Mouse (Mus musculus) layer of hippocampus, adult 8-10 months (tissue): ENCODE measurements around the gene Elovl3. TPM values are rescaled to one million over a fixed set of nuclear protein-coding genes. Genes with fewer than 3 reads are reported as not detected.
"Not testable (repeated sequence)": the region's sequence is repeated elsewhere in the genome, so short reads cannot be mapped to it uniquely, and the experiment has no call there.

ENCODE experiments used
- DNase-seq, 2 experiments: peaks; one replicate each; pipeline ENCODE4 v3.0.0; 2022; ENCODE audit warnings: low spot score in 2 of 2
- total RNA-seq, 4 experiments: library from RNA; stranded (reverse); gene quantifications; 2 replicates each; pipeline ENCODE4 v1.2.4; 2022

Elovl3 gene
- total RNA-seq, 4 experiments from 2014 or later = not detected

GRCm38 (mm10) chr19:46135789-46136638, 4.3 kb downstream of the Elovl3 start:
- DNase-seq = no peak

GRCm38 (mm10) chr19:46136639-46137580, 5.2 kb downstream of the Elovl3 start:
- peak in 1 of 2 experiments; percentile 42 for DNase-seq

GRCm38 (mm10) chr19:46140324-46140723, 8.6 kb downstream of the Elovl3 start:
- no peak for DNase-seq

GRCm38 (mm10) chr19:46141091-46141490, 9.4 kb downstream of the Elovl3 start:
- DNase-seq = no peak

- no peak for DNase-seq
Observed at GRCm38 (mm10) chr19:46147511-46148371, 16.0 kb downstream of the Elovl3 start, which contains the start of gene Pitx3. Gene Pitx3 (minus strand): TSS chr19:46148326.

GRCm38 (mm10) chr19:46148372-46148760, 16.7 kb downstream of the Elovl3 start:
- DNase-seq = no peak

DNA sequence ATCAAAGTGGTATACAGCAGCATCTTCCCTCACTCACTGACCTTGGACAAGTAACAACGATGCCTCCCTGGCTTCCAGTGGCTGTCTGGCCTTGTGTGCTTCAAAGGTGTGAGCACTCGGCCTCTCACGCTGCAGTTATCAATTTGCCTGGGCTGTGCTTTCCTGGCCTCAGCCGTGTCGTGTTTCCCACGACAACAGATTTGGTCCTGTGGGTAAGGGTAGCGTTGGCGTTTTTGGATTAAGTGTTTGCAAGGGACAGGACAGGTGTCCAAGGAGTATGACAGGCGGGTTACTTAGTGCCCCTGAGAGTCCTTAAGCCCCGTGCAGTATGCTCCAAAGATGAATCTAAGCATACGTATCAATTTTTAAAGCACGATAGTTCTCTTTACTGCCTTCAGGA, 17.4 kb downstream of the Elovl3 start:
- no peak for DNase-seq

DNA sequence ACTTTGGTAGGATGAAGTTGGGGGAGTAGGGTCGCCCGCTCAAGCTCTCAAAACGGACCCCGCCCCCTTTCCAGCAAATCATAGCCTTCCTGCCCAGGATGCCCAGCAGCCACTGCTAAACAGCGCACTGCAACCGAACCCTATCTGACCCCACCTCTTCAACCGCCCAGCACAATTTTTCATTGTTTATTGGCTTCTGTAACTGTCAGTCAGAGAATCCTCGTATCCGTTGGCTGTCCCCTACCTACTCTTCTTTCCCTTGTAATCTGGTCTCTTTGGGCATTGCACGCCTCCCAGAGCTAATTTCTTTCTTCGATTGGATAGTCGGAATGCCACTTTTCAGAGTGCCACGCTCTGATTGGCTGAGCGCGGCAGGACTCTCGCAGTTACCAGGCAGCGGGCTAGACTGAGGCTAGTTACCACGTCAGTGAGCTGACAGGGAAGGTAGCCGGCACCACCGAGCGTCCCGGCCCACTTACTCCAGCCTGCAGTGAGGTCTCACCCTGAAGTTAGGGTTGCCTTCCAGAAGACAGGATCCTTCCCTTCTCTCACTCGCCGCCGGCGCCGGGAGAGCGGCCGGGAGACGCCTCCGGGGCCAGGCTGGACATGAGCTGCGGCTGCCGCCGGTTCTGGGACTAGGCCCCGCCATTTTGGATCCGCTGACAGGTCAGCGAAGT, 20.6 kb downstream of the Elovl3 start, which contains the start of gene Gbf1:
TSS of gene Gbf1 (plus strand) at position 383 of the 677 bp plus-strand sequence.
- peak; percentile 97 to 99 for DNase-seq

GRCm38 (mm10) chr19:46165950-46166349, 34.3 kb downstream of the Elovl3 start:
- DNase-seq = no peak

GRCm38 (mm10) chr19:46167169-46167568, 35.5 kb downstream of the Elovl3 start:
- DNase-seq = not testable (repeated sequence)

GRCm38 (mm10) chr19:46169396-46169795, 37.7 kb downstream of the Elovl3 start:
- no peak for DNase-seq

- DNase-seq = no peak
Observed at GRCm38 (mm10) chr19:46169913-46170312, 38.2 kb downstream of the Elovl3 start.

DNA sequence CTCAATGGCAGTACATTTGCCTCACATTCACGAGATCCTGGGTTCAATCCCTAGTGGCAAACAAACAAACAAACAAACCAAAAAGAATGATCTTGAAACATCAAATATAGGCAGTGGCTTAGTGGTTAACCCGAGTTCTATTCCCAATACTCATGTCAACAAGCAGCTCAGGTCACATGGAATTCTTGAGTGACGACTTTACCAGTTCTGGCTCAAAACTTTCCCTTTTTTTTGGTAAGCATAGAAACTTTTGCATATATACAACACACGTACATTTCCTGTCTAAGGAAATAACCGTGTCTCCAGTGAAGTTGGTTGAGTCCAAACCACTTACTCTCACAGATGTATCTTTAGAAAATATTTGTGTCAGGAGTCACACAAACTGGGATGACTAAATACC, 40.8 kb downstream of the Elovl3 start:
- DNase-seq = no peak

- no peak for DNase-seq
Observed at GRCm38 (mm10) chr19:46175173-46175572, 43.5 kb downstream of the Elovl3 start.

GRCm38 (mm10) chr19:46177046-46177445, 45.3 kb downstream of the Elovl3 start:
- no peak for DNase-seq

GRCm38 (mm10) chr19:46180274-46180673, 48.6 kb downstream of the Elovl3 start:
- no peak for DNase-seq

- DNase-seq = no peak
Observed at GRCm38 (mm10) chr19:46182241-46182640, 50.5 kb downstream of the Elovl3 start.
